Mouse (Mus musculus) megakaryocyte, embryonic 14.5 days (primary cell): ENCODE measurements around the gene Gse1.

Source experiments
- FLI1 ChIP-seq: IDR thresholded peaks from 2 replicates; pipeline ENCODE4 v1.6.1; 2012; ENCODE audit warnings: low read length, inconsistent platforms, mixed read lengths
- GATA1 ChIP-seq: IDR thresholded peaks from 3 replicates; pipeline ENCODE4 v1.6.1; 2012; ENCODE audit warnings: mixed read lengths, low read length, inconsistent platforms, borderline replicate concordance

DNA sequence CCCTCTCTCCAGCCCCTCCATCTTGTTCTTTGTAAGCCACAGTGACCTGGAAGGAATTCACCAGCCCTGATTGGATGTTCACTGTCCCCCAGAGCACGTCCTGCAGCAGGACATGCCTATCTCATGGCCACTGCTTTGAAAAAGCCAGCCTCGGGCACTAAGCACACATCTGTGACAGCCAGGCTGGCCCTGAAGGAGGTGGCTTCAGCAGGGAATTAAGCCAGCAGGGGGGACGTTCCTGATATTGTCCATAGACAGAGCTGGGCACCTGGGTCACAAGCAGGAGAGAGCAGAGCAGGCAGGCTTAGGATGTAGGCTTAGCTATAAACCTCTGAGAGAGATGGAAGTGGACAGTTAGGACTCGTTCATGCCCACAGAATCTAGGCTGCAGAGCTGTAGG lies 153.6 kb downstream of the Gse1 start:
- no peak for TF ChIP-seq GATA1
- no peak for TF ChIP-seq FLI1
